Mouse (Mus musculus): ENCODE data around the gene Npepps. TPM values are rescaled to one million over a fixed set of nuclear protein-coding genes. Genes with fewer than 3 reads are reported as not detected.

The Npepps gene
- polyA plus RNA-seq, 1 experiment from 2014 or later = 127 TPM

- Histone ChIP-seq H3K4me3 (no peak overlapping the region), H3K36me3 (peaks cover 9% of the 10 kb centered on the region), H3K4me1 (peaks cover 11% of the 10 kb centered on the region), H3K9me3 (no peaks in the 10 kb centered on the region), H3K27me3 (replicated peaks) (no peaks in the 10 kb centered on the region), H3K9ac (0 out of 2 replicates have a peak overlapping the region, but pooled peaks have one; percentile 68), H3K27ac (no peak overlapping the region), H3K4me2 (replicated peaks) (peak overlapping the region; percentile 81)
- no peak for ATAC-seq (ENCODE audit: low FRiP score, low read depth)
- WGBS = 37% methylated on average over 3 of the region's 3 CpGs
These were observed 91.2 kb downstream of the Npepps start for GRCm38 (mm10) chr11:97189231-97189630.

DNA sequence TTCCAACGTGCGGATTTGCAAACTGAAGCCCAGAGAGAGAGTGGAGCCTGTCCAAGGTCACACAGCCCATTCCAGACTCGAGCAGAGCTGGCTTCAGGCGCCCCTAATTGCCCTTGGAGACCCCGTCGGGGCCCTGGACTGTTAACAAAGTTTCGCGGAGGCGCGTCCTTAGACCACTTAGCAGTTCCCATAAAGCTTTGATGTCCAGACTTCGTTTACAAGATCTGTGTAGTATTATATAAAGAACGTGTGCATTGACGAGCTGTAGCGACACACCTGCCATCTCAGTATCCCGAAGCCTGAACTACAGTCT, 91.8 kb downstream of the Npepps start:
- Histone ChIP-seq H3K36me3 (peaks cover 15% of the 10 kb centered on the region), H3K27me3 (replicated peaks) (no peaks in the 10 kb centered on the region), H3K9ac (peak overlapping the region; percentile 68), H3K4me2 (replicated peaks) (peak overlapping the region; percentile 81), H3K9me3 (no peaks in the 10 kb centered on the region), H3K27ac (peak overlapping the region; percentile 89), H3K4me1 (peaks cover 11% of the 10 kb centered on the region), H3K4me3 (peak overlapping the region; percentile 94)
- no peak for ATAC-seq (ENCODE audit: low FRiP score, low read depth)
- WGBS = under 1% methylated on average over 15 of the region's 15 CpGs

DNA sequence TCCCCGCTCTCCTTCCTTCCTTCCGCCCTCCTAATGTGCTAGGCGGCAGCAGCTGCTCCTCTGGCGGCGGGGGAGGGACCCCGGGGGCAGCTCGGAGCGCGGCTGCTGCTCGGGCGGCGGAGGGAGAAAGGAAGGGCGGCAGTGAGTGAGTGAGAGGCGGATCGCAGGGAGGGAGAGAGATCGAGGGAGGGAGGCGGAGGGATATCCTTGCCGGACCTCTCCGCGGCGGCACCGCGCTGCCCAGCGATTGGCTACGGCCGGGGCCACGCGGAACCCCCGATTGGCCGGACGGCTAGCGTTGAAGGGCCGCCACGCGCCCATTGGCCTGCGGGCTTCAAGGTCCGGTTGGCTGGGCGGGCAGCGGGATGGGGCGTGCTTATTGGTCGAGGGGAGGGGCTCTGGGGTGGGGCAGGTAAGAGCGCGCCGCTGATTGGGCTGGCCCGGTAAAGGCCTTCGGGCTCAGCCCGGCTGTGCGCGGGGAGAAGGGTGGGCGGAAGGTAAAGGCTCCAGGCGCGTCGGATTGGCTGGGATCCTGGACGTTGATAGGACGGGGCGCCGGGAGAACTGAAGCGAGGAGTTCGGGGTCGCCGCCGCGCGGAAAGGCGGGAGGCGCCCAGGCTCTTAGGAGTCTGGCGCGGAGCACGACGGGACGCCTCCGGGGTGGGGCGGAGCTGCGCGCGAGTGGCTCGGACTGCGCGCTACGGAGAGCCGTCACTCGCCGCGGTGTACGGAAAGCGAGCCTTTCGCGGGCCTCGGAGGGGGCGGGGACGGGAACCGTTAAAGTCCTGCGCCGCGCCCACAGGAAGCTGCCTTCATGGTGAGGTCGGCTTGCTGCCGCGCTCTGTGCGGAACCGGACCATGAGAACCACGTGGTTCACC, 92.4 kb downstream of the Npepps start, which contains the start of gene Kpnb1:
Kpnb1 (minus strand) TSS at position 118 of the 879 bp plus-strand sequence.
- ATAC-seq (ENCODE audit: low FRiP score, low read depth) = peak; percentile 95
- H3K36me3 ChIP-seq = peaks cover 21% of the 10 kb centered on the region
- H3K9ac ChIP-seq = peak within 1 kb of the TSS; percentile 95
- peaks cover 11% of the 10 kb centered on the region for H3K4me1 ChIP-seq
- H3K4me2 ChIP-seq (replicated peaks) = peak within 1 kb of the TSS; percentile 81
- H3K4me3 ChIP-seq = peak within 1 kb of the TSS; percentile 94
- under 1% methylated on average over 93 of the region's 101 CpGs for WGBS
- H3K9me3 ChIP-seq = no peaks in the 10 kb centered on the region
- peak within 1 kb of the TSS; percentile 92 for H3K27ac ChIP-seq
- no peaks in the 10 kb centered on the region for H3K27me3 ChIP-seq (replicated peaks)

- peaks cover 30% of the 10 kb centered on the region for H3K36me3 ChIP-seq
- H3K4me1 ChIP-seq = peaks cover 11% of the 10 kb centered on the region
- peak overlapping the region; percentile 81 for H3K4me2 ChIP-seq (replicated peaks)
- peak overlapping the region; percentile 95 for H3K9ac ChIP-seq
- peak; percentile 77 for ATAC-seq (ENCODE audit: low FRiP score, low read depth)
- no peaks in the 10 kb centered on the region for H3K9me3 ChIP-seq
- no peaks in the 10 kb centered on the region for H3K27me3 ChIP-seq (replicated peaks)
- WGBS = under 1% methylated on average over 69 of the region's 74 CpGs
- peak overlapping the region; percentile 92 for H3K27ac ChIP-seq
- peak overlapping the region; percentile 94 for H3K4me3 ChIP-seq
These were observed 93.3 kb downstream of the Npepps start for GRCm38 (mm10) chr11:97186947-97187763.

GRCm38 (mm10) chr11:97185704-97186614, 94.5 kb downstream of the Npepps start:
- WGBS = 73% methylated on average over 5 of the region's 5 CpGs
- no peak for ATAC-seq (ENCODE audit: low FRiP score, low read depth)
- H3K27ac ChIP-seq = no peak overlapping the region

GRCm38 (mm10) chr11:97184875-97185274, 95.6 kb downstream of the Npepps start:
- peaks cover 52% of the 10 kb centered on the region for H3K36me3 ChIP-seq
- H3K9me3 ChIP-seq = no peaks in the 10 kb centered on the region
- H3K4me2 ChIP-seq (replicated peaks) = no peak overlapping the region
- no peak overlapping the region for H3K9ac ChIP-seq
- no peak overlapping the region for H3K27ac ChIP-seq
- ATAC-seq (ENCODE audit: low FRiP score, low read depth) = no peak
- H3K4me1 ChIP-seq = peaks cover 11% of the 10 kb centered on the region
- 84% methylated on average over 5 of the region's 5 CpGs for WGBS
- H3K4me3 ChIP-seq = no peak overlapping the region
- no peaks in the 10 kb centered on the region for H3K27me3 ChIP-seq (replicated peaks)

More at GRCm38 (mm10) chr11:97185704-97186614, 94.5 kb downstream of the Npepps start:
- Histone ChIP-seq H3K4me2 (replicated peaks) (peak overlapping the region; percentile 81), H3K36me3 (peaks cover 42% of the 10 kb centered on the region), H3K9me3 (no peaks in the 10 kb centered on the region), H3K4me3 (peak overlapping the region; percentile 94), H3K27me3 (replicated peaks) (no peaks in the 10 kb centered on the region), H3K4me1 (peaks cover 11% of the 10 kb centered on the region), H3K9ac (peak overlapping the region; percentile 95; the same call in 1 of the 2 replicates)

DNA sequence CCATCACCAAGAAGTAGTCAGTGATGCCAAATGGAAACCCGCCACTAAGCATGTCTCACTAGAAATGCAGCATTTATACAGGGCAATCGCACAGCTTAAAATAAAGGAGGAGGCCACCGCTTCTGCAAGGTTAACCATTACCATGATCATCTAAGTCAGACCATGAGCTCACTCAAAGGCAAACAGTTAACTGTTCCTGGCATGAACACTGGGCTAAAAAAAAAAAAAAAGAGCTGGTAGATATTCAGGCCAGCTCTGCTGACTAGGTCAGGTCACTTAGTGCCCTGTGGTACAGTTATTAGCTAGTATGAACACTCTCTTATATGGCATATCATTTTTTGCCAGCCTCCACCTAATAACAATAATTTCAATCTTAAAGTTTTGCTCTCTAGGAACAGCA, 98.0 kb downstream of the Npepps start:
- no peaks in the 10 kb centered on the region for H3K9me3 ChIP-seq
- 94% methylated on average over 3 of the region's 3 CpGs for WGBS
- H3K4me1 ChIP-seq = peaks cover 8% of the 10 kb centered on the region
- H3K4me2 ChIP-seq (replicated peaks) = no peak overlapping the region
- no peak overlapping the region for H3K9ac ChIP-seq
- ATAC-seq (ENCODE audit: low FRiP score, low read depth) = no peak
- peaks cover 74% of the 10 kb centered on the region for H3K36me3 ChIP-seq
- no peaks in the 10 kb centered on the region for H3K27me3 ChIP-seq (replicated peaks)
- no peak overlapping the region for H3K4me3 ChIP-seq
- no peak overlapping the region for H3K27ac ChIP-seq

- no peak for ATAC-seq (ENCODE audit: low FRiP score, low read depth)
- Histone ChIP-seq H3K4me2 (replicated peaks) (no peak overlapping the region), H3K4me3 (no peak overlapping the region), H3K27ac (no peak overlapping the region), H3K9ac (no peak overlapping the region), H3K36me3 (peaks cover 87% of the 10 kb centered on the region), H3K27me3 (replicated peaks) (no peaks in the 10 kb centered on the region), H3K4me1 (peaks cover 2% of the 10 kb centered on the region), H3K9me3 (no peaks in the 10 kb centered on the region)
- 88% methylated on average over 5 of the region's 5 CpGs for WGBS
These were observed 99.4 kb downstream of the Npepps start for GRCm38 (mm10) chr11:97181061-97181460.

- no peak for ATAC-seq (ENCODE audit: low FRiP score, low read depth)
- no peak overlapping the region for H3K4me3 ChIP-seq
- H3K4me2 ChIP-seq (replicated peaks) = no peak overlapping the region
- no peaks in the 10 kb centered on the region for H3K4me1 ChIP-seq
- H3K27me3 ChIP-seq (replicated peaks) = no peaks in the 10 kb centered on the region
- H3K9ac ChIP-seq = no peak overlapping the region
- 96% methylated on average over 2 of the region's 2 CpGs for WGBS
- peaks cover 97% of the 10 kb centered on the region for H3K36me3 ChIP-seq
- H3K27ac ChIP-seq = no peak overlapping the region
- no peaks in the 10 kb centered on the region for H3K9me3 ChIP-seq
These were observed 102.2 kb downstream of the Npepps start for GRCm38 (mm10) chr11:97178198-97178597.

GRCm38 (mm10) chr11:97176851-97177250, 103.6 kb downstream of the Npepps start:
- H3K9me3 ChIP-seq = no peaks in the 10 kb centered on the region
- no peak overlapping the region for H3K4me2 ChIP-seq (replicated peaks)
- ATAC-seq (ENCODE audit: low FRiP score, low read depth) = no peak
- no peak overlapping the region for H3K27ac ChIP-seq
- WGBS = 67% methylated on average over 3 of the region's 3 CpGs
- H3K4me3 ChIP-seq = no peak overlapping the region
- no peaks in the 10 kb centered on the region for H3K27me3 ChIP-seq (replicated peaks)
- H3K4me1 ChIP-seq = no peaks in the 10 kb centered on the region
- H3K9ac ChIP-seq = no peak overlapping the region
- H3K36me3 ChIP-seq = peaks cover 96% of the 10 kb centered on the region

- H3K27me3 ChIP-seq (replicated peaks) = no peaks in the 10 kb centered on the region
- H3K9me3 ChIP-seq = no peaks in the 10 kb centered on the region
- H3K4me3 ChIP-seq = no peak overlapping the region
- no peak overlapping the region for H3K27ac ChIP-seq
- H3K9ac ChIP-seq = no peak overlapping the region
- H3K36me3 ChIP-seq = peaks cover 96% of the 10 kb centered on the region
- no peak for ATAC-seq (ENCODE audit: low FRiP score, low read depth)
- no peak overlapping the region for H3K4me2 ChIP-seq (replicated peaks)
- H3K4me1 ChIP-seq = no peaks in the 10 kb centered on the region
- 94% methylated on average over 7 of the region's 7 CpGs for WGBS
These were observed 104.9 kb downstream of the Npepps start for GRCm38 (mm10) chr11:97175499-97175898.
